Mouse (Mus musculus) cortical plate, adult 2 months (tissue): ENCODE measurements around the gene Zc3h7b. TPM values are rescaled to one million over a fixed set of nuclear protein-coding genes. Genes with fewer than 3 reads are reported as not detected.
A peak's percentile ranks its signal among the peaks of the same experiment; 100 is the strongest.

ENCODE experiments used
- H3K27ac ChIP-seq: fragments of 200-500 bp; 2 replicates; pipeline ENCODE4 v1.5.1; 2012; ENCODE audit warnings: low read length, control low read depth, inconsistent platforms; ENCODE audit not compliant: insufficient read depth
- H3K4me1 ChIP-seq: fragments of 200-500 bp; 2 replicates; pipeline ENCODE4 v1.6.1; 2011; ENCODE audit warnings: low read length; ENCODE audit not compliant: control insufficient read depth, insufficient read depth
- H3K4me3 ChIP-seq: fragments of 200-500 bp; 2 replicates; pipeline ENCODE4 v1.5.1; 2011; ENCODE audit warnings: mild to moderate bottlenecking, low read length, control low read depth; ENCODE audit not compliant: insufficient read depth
- CTCF ChIP-seq: fragments of 200-500 bp; IDR thresholded peaks from 2 replicates; pipeline ENCODE4 v1.5.1; 2011; ENCODE audit warnings: mild to moderate bottlenecking, control low read depth, low read length; ENCODE audit not compliant: insufficient read depth; ENCODE audit errors: extremely low read depth
- POLR2A ChIP-seq: fragments of 200-500 bp; IDR thresholded peaks from 2 replicates; pipeline ENCODE4 v1.6.1; 2011; ENCODE audit warnings: mild to moderate bottlenecking, low read length, control low read depth; ENCODE audit not compliant: insufficient read depth; ENCODE audit errors: extremely low read depth
- polyA plus RNA-seq: library from polyadenylated mRNA; depleted of rRNA; stranded (reverse); fragments of >200 nt; gene quantifications from 2 replicates; pipeline ENCODE4 v1.2.3, GENCODE M21; 2012

Gene Zc3h7b
- polyA plus RNA-seq, 1 experiment, result 89.7 TPM

DNA sequence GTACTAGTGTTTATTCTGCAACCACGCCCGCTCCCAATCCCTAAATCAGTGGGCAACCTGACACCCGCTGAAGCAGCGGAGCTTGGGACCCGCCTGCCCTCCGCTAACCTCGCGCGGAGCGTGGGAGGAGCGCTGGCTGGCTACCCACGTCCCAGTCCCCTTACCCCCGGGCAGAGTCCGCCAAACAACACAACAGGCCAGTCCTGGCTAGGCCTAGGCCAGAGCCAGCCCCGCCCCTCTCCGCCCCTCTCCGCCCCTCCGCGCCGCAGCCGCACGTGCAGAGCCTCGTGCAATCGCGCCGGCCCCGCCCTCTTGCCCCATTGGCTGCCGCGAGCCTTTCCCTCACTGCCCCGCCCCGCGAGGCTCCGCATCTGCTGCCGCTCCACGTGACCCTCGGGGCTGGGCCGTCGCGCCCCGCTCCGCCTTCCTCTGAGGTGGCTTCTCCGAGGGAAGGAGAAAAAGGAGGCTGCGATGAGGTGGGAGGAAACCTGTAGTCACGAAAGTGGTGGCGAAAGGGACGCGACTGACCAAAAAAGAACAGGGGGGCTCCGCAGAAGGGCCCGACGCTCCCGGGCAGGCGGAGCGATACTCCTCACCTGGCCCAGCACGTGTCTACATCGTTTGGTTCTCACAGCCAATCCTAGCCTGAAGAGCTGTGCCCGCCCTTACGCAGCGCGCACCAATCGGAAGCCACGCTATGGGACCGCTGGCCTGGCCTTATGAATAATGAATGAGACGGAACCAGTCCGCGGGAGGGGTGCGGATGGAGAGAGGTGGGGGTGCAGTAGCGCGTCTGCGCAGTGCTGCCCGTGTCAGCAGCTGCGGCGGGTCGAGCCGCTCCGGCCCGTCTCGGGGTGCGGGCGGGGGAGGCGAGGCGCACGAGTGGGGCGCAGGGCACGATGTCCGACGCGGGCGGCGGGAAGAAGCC, 66.1 kb downstream of the Zc3h7b start:
- H3K4me3 ChIP-seq, result peak overlapping the region; percentile 52
- peak overlapping the region; percentile 99 for H3K27ac ChIP-seq
- H3K4me1 ChIP-seq, result peaks cover 16% of the 10 kb centered on the region; the same call in 1 of the 2 replicates
- no peak for TF ChIP-seq CTCF
- peak; percentile 72 for TF ChIP-seq POLR2A

DNA sequence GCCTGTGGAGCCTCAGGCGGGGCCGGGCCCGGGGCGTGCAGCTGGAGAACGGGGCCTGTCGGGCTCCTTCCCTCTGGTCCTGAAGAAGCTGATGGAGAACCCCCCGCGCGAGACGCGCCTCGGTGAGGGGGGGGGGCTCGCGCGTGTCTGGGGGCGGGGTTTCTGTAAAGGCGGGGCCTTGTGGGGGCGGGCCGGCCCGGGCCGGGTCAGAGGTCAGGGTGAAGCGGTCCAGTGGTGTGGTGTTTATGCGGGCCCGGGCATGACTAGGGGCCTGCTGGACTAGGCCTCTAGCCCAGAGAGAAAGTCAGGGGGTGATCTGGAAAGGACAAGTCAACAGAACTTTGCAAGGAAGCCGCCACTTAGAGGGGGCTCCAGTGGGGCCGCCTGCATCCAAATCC, 66.7 kb downstream of the Zc3h7b start:
- H3K27ac ChIP-seq, result peak overlapping the region; percentile 73
- TF ChIP-seq POLR2A (no peak), CTCF (no peak)

DNA sequence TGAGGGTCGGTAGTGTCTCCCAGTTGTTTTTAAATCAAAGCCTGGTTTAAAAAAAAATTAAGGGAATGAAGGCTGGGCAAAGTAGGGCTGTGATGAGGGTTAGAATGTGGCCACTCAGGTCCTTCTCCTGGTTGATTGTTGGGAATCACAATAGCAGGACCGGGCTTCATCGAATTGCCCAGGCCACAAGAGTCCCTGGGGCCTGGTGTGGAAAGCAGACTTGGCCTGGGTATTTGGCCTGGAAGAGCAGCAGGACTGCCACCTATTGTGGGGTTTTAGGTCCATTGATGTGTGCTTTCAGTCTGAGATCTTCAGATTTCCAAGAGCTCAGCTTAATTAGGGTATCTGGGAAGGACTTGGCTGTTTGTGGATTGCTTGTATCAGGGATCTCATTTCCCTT, 67.4 kb downstream of the Zc3h7b start:
- peak overlapping the region; percentile 52 for H3K4me3 ChIP-seq
- TF ChIP-seq POLR2A, result 0 out of 2 replicates have a peak, but pooled peaks have one; percentile 13
- TF ChIP-seq CTCF, result no peak
- peaks cover 16% of the 10 kb centered on the region; the same call in 1 of the 2 replicates for H3K4me1 ChIP-seq
- peak overlapping the region; percentile 73 for H3K27ac ChIP-seq

More for the DNA sequence above, 66.7 kb downstream of the Zc3h7b start:
- peaks cover 16% of the 10 kb centered on the region; the same call in 1 of the 2 replicates for H3K4me1 ChIP-seq
- peak overlapping the region; percentile 52 for H3K4me3 ChIP-seq

DNA sequence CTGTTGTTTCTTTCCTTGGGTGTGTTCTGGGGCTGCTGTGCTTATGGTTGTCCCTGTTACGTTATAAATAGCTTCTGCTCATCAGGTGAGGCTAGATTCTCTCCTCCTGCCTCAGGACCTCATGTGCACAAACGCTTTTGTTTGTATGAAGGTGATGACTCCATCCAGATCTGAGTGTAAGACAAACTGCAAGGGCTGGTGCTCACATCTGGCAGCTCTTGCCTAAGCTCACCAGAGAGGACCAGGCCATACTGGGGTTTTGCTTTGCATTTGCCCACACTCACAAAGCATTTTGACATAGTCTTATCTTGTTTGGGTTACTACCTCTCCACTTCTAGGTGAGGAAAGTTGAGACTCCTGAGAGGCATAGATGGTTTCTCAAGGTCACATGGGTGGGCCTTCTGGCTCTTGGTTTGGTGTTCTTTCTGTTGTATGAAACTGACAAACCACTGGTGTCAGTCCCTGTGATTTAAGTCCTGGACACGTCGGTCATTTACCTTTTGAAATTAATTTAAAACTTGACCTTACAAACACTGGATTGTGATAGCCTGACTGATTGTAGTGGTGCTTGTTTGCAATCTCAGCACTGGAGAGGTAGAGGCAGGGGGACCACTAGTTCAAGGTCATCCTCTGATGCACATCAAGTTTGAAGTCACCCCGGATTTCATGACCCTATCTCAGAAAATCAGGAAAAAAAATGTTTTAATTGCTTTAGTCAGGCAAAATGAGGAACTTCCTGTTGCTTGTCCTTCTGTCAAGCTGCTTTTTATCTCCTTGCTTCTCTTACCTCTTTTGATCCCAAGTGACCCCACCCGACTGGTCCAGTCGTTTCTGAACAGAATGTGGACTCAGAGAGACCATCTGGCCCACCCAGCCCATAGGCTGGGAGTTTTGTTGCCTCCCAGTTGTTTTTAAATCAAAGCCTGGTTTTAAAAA, 68.1 kb downstream of the Zc3h7b start:
- Histone ChIP-seq H3K27ac (peak overlapping the region; percentile 73), H3K4me3 (peak overlapping the region; percentile 52), H3K4me1 (peaks cover 16% of the 10 kb centered on the region; the same call in 1 of the 2 replicates)
- no peak for TF ChIP-seq POLR2A
- TF ChIP-seq CTCF, result no peak

DNA sequence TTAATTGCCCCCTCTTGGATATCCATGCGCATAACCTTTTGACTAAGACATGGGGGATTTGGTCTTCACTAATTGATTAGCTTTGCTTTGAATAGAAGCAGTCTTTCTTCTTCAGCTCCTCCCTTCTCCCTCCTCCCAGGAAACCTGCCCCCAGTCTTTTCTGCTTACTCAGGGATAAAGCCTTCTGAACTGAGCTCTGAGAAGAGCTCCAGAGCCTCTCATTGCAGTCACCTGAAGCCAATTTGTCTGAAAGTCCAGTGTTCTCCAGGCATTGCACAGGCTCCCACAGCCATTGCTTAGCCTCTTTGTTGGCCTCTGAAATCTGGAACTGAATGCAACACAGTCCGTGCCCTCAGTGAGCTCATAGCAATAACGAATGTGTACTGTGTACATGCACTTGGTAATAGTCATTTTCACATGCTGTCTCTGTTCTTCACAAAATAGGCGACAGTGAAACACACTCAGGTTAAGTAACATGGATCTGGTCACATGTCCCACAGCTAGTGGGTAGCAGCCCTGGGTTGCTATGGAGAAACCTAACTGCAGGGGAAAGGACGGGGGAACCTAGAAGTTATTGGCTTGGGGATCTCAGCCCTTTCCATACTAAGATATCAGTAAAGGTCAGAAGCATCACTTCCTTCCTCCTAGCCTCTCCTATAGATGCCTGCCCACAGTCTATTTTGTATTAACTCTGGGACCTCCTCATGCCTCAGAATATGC, 69.3 kb downstream of the Zc3h7b start:
- no peak for TF ChIP-seq POLR2A
- TF ChIP-seq CTCF, result no peak
- H3K4me3 ChIP-seq, result no peak overlapping the region
- H3K27ac ChIP-seq, result peak overlapping the region; percentile 0; the same call in 1 of the 2 replicates

DNA sequence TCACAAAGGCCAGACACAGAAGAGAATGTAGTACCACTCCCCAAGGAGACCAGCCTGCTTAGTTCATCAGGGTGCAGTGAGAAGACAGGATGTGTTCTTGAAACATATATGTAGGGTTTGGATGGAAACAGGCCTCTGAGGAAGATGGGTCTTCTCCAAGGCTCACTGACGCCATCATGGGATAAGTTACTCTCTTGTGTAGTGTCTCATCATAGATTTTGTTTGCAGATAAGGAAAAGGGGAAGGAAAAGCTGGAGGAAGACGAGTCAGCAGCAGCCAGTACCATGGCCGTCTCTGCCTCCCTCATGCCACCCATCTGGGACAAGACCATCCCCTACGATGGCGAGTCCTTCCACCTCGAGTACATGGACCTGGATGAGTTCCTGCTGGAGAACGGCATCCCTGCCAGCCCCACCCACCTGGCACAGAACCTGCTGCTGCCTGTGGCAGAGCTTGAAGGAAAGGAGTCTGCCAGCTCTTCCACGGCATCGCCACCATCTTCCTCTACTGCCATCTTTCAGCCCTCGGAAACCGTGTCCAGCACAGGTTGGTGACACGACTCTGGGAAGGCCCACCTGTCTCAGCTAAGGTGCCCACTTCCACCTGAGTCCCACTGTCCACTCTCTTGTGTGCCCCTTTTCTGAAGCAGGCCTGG, 70.0 kb downstream of the Zc3h7b start:
- no peak overlapping the region for H3K4me3 ChIP-seq
- TF ChIP-seq POLR2A (0 out of 2 replicates have a peak, but pooled peaks have one; percentile 18), CTCF (no peak)
- peaks cover 13% of the 10 kb centered on the region; the same call in 1 of the 2 replicates for H3K4me1 ChIP-seq
- no peak overlapping the region for H3K27ac ChIP-seq

More for the DNA sequence above, 69.3 kb downstream of the Zc3h7b start:
- peaks cover 13% of the 10 kb centered on the region; the same call in 1 of the 2 replicates for H3K4me1 ChIP-seq

DNA sequence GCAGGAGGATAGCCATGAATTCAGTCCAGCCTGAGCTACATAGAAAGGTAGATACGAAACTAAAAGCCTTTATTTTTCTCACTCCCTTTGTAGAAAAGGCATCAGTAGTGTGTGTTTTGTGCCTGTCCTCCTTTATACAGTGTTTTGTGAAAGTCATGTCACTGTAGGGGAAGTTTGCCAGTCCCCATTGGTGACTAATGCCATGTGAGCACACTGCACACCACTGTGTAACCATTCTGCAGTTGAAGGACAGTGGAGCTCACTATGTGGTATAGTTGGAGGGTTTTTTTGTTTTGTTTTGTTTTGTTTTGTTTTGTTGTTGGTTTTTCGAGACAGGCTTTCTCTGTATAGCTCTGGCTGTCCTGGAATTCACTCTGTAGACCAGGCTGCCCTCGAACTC, 73.5 kb downstream of the Zc3h7b start:
- Histone ChIP-seq H3K27ac (no peak overlapping the region), H3K4me3 (no peak overlapping the region), H3K4me1 (peaks cover 7% of the 10 kb centered on the region; the same call in 1 of the 2 replicates)
- no peak for TF ChIP-seq POLR2A
- TF ChIP-seq CTCF, result no peak

DNA sequence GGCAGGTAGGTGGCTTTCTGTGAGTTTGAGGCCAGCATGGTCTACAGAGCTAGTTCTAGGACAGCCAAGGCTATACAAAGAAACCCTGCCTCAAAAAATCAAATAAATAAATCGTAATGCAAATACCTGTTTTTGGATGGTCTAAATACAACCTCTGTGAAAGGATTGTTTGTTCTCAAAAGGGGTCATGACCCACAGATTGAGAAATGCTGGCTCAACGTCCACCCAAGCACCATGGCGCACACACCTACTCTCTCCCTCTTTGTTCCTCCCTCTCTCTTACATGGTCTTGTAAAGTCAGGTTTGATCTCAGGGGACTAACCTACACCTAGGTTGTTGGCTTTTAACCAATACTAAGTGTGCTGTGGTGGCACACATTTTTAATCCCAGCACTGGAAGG, 77.8 kb downstream of the Zc3h7b start:
- TF ChIP-seq CTCF (no peak), POLR2A (no peak)
- Histone ChIP-seq H3K27ac (no peak overlapping the region), H3K4me1 (no peaks in the 10 kb centered on the region), H3K4me3 (no peak overlapping the region)
